Mouse (Mus musculus): ENCODE measurements around the gene Syt15. TPM values are rescaled to one million over a fixed set of nuclear protein-coding genes. Genes with fewer than 3 reads are reported as not detected.

Gene Syt15
- total and polyA plus RNA-seq, 3 experiments = 0.06 TPM; not detected in 2

DNA sequence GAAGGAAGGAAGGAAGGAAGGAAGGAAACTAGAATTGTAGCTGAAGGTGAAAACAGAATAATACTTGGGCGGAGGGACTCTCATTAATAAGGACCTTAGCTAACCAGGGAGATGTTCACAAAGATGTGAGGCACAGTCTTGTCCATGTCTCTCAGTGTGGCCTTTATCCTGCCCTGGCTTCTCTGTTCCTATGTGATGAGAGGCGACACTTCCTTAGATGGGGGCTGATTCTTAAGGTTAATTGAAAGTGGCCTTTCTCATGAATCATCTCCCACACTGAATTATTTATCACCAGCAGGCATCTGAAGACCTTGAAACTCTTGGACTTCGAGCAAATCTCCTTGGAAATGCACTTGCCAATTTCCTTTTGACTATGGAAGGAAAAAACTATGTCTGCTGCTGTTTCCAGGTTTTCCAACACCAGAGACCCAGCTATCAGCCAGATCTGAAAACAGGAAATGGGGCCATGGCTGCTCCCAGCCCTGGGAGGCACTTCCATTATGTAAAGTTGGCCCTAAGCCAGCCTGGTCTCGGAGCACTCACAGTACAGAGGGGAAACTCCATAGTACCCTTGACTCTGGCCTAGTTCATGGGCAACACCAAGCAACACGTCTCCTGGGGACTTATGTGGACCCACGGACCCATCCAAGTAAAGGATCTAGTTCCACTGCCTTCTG lies 3.8 kb upstream of the Syt15 start:
- DNase-seq (ENCODE audit: low read depth, low spot score) = no peak
- H3K36me3 ChIP-seq (ENCODE audit: control insufficient read depth in 1 of 2, insufficient read depth in 2 of 2, low read length in 2 of 2) = no peaks in the 10 kb centered on the region
- no peak overlapping the region for H3K27ac ChIP-seq (ENCODE audit: control insufficient read depth, low read depth, low read length)
- H3K27me3 ChIP-seq (ENCODE audit: control insufficient read depth in 1 of 2, insufficient read depth in 2 of 2, low read length in 2 of 2) = no peaks in the 10 kb centered on the region
- H3K79me2 ChIP-seq (ENCODE audit: control insufficient read depth, insufficient read depth, low read length, poor library complexity) = no peaks in the 10 kb centered on the region
- no peak for TF ChIP-seq MAZ (IDR thresholded peaks at IDR 0.05; ENCODE audit: low read depth, low read length)
- TF ChIP-seq E2F4 (IDR thresholded peaks at IDR 0.05; ENCODE audit: borderline replicate concordance, low read depth, low read length) = no peak
- TF ChIP-seq ZMIZ1 (IDR thresholded peaks at IDR 0.05; ENCODE audit: low read depth, low read length) = no peak
- no peak for TF ChIP-seq MAFK (IDR thresholded peaks at IDR 0.05; ENCODE audit: borderline replicate concordance, low read depth, low read length)
- TF ChIP-seq BHLHE40 (IDR thresholded peaks at IDR 0.05; ENCODE audit: borderline replicate concordance, low read depth, low read length) = no peak
- no peak for TF ChIP-seq USF1 (IDR thresholded peaks at IDR 0.05; ENCODE audit: low read depth, low read length)
- TF ChIP-seq EP300 (IDR thresholded peaks at IDR 0.05; ENCODE audit: low read depth in 1 of 2, low read length in 2 of 2) = no peak
- no peak for TF ChIP-seq GABPA (IDR thresholded peaks at IDR 0.05; ENCODE audit: low read depth, low read length)
- TF ChIP-seq MXI1 (IDR thresholded peaks at IDR 0.05; ENCODE audit: low read depth, low read length) = no peak
- TF ChIP-seq TCF12 (IDR thresholded peaks at IDR 0.05; ENCODE audit: low read depth, low read length) = no peak
- TF ChIP-seq HCFC1 (IDR thresholded peaks at IDR 0.05; ENCODE audit: low read depth, low read length) = no peak
- TF ChIP-seq NELFE (IDR thresholded peaks at IDR 0.05; ENCODE audit: low read depth, low read length) = no peak
- no peak for TF ChIP-seq ELF1 (IDR thresholded peaks at IDR 0.05; ENCODE audit: low read depth, low read length)
- no peaks in the 10 kb centered on the region for H3K9me3 ChIP-seq (replicated peaks; ENCODE audit: insufficient read depth, low read length)
- H3K4me3 ChIP-seq (ENCODE audit: control insufficient read depth in 1 of 2, insufficient read depth in 1 of 2, low read depth in 2 of 2, low read length in 2 of 2) = no peak overlapping the region
- no peaks in the 10 kb centered on the region for H3K4me1 ChIP-seq (ENCODE audit: control insufficient read depth in 1 of 2, insufficient read depth in 2 of 2, low read length in 2 of 2)
- no peak overlapping the region for H3K9ac ChIP-seq (ENCODE audit: control insufficient read depth, low read depth, low read length, poor library complexity, severe bottlenecking)

DNA sequence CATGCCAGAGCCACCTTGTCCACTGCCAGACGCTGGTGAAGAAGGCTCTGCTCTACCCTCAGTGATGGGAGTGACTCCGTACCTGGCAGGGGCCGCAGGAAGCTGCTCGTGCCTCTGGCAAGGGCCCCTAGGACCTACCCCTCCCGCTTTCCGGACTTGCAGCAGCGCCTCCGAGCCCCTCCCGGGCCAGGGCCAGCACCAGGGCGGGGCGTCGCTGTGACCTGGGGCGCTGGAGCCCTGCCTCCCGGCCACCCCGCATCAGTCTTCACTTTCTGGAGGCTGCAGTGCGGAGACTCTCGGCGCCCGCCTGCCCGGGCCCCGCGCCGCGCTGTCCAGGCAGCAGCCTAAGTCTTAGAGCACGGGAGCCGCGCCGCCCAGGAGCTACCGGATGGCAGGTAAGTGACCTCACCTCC lies 397 bp downstream of the Syt15 start:
- Histone ChIP-seq H3K27me3 (ENCODE audit: control insufficient read depth in 1 of 2, insufficient read depth in 2 of 2, low read length in 2 of 2) (no peaks in the 10 kb centered on the region), H3K4me3 (ENCODE audit: control insufficient read depth in 1 of 2, insufficient read depth in 1 of 2, low read depth in 2 of 2, low read length in 2 of 2) (no peak overlapping the region), H3K27ac (ENCODE audit: control insufficient read depth, low read depth, low read length) (no peak overlapping the region), H3K4me1 (ENCODE audit: control insufficient read depth in 1 of 2, insufficient read depth in 2 of 2, low read length in 2 of 2) (no peaks in the 10 kb centered on the region), H3K9ac (ENCODE audit: control insufficient read depth, low read depth, low read length, poor library complexity, severe bottlenecking) (no peak overlapping the region), H3K79me2 (ENCODE audit: control insufficient read depth, insufficient read depth, low read length, poor library complexity) (no peaks in the 10 kb centered on the region), H3K36me3 (ENCODE audit: control insufficient read depth in 1 of 2, insufficient read depth in 2 of 2, low read length in 2 of 2) (no peaks in the 10 kb centered on the region), H3K9me3 (replicated peaks; ENCODE audit: insufficient read depth, low read length) (no peaks in the 10 kb centered on the region)
- TF ChIP-seq GABPA (IDR thresholded peaks at IDR 0.05; ENCODE audit: low read depth, low read length) (no peak), USF2 (IDR thresholded peaks at IDR 0.05; ENCODE audit: borderline replicate concordance in 1 of 2, insufficient read depth in 1 of 2, low read depth in 1 of 2, low read length in 2 of 2) (no peak), EP300 (IDR thresholded peaks at IDR 0.05; ENCODE audit: low read depth in 1 of 2, low read length in 2 of 2) (no peak), MYB (IDR thresholded peaks at IDR 0.05; ENCODE audit: low read depth, low read length) (no peak), MAZ (IDR thresholded peaks at IDR 0.05; ENCODE audit: low read depth, low read length) (no peak), ZC3H11A (IDR thresholded peaks at IDR 0.05; ENCODE audit: low read depth, low read length) (no peak), HCFC1 (IDR thresholded peaks at IDR 0.05; ENCODE audit: low read depth, low read length) (no peak), GATA1 (IDR thresholded peaks at IDR 0.05; ENCODE audit: low read depth, low read length) (no peak), E2F4 (IDR thresholded peaks at IDR 0.05; ENCODE audit: borderline replicate concordance, low read depth, low read length) (no peak), CTCF (IDR thresholded peaks at IDR 0.05 in 2 of 3, conservative IDR thresholded peaks at IDR 0.05 in 1 of 3; ENCODE audit: control insufficient read depth in 1 of 3, insufficient read depth in 1 of 3, low read depth in 2 of 3, low read length in 3 of 3, poor library complexity in 1 of 3, severe bottlenecking in 1 of 3) (no peak)
- DNase-seq (ENCODE audit: low read depth, low spot score) = no peak

All from MEL (cell line).